Mouse (Mus musculus) ES-E14 (cell line): ENCODE measurements around the gene Olfr569. TPM values are rescaled to one million over a fixed set of nuclear protein-coding genes. Genes with fewer than 3 reads are reported as not detected.

Experiments used
- DNase-seq: peaks from one replicate; pipeline ENCODE4 v3.0.0-alpha.2; 2013; ENCODE audit warnings: low read depth, low spot score
- H3K27ac ChIP-seq: 2 replicates; pipeline ENCODE4 v1.5.1; 2012; ENCODE audit warnings: low read depth, mild to moderate bottlenecking, low read length, moderate library complexity, mixed read lengths; ENCODE audit not compliant: poor library complexity, insufficient read depth, severe bottlenecking
- H3K36me3 ChIP-seq: 2 replicates; pipeline ENCODE4 v1.6.1; 2012; ENCODE audit warnings: mild to moderate bottlenecking, low read length, moderate library complexity, mixed read lengths; ENCODE audit not compliant: control insufficient read depth, poor library complexity, insufficient read depth, severe bottlenecking
- H3K4me1 ChIP-seq, 2 experiments: fragments of 150-350 bp in 1 of 2; sonication (generic) in 1 of 2; 2 replicates each; pipeline ENCODE4 v1.6.1; 2012; ENCODE audit warnings: low read length in 2 of 2, mild to moderate bottlenecking in 1 of 2, mixed read lengths in 1 of 2; ENCODE audit not compliant: control insufficient read depth in 2 of 2, insufficient read depth in 2 of 2, poor library complexity in 1 of 2
- H3K4me3 ChIP-seq, 2 experiments: fragments of 150-350 bp in 1 of 2; sonication (generic) in 1 of 2; 2 replicates each; pipeline ENCODE4 v1.5.1; 2012; ENCODE audit warnings: low read length in 2 of 2, low read depth in 1 of 2, mild to moderate bottlenecking in 1 of 2, mixed read lengths in 1 of 2; ENCODE audit not compliant: insufficient read depth in 1 of 2, poor library complexity in 1 of 2, severe bottlenecking in 1 of 2
- H3K9ac ChIP-seq: 2 replicates; pipeline ENCODE4 v1.6.1; 2012; ENCODE audit warnings: low read depth, mild to moderate bottlenecking, low read length, mixed read lengths; ENCODE audit not compliant: poor library complexity, insufficient read depth, severe bottlenecking
- H3K9me3 ChIP-seq: fragments of 150-350 bp; sonication (generic); 2 replicates; pipeline ENCODE4 v1.6.1; 2012; ENCODE audit warnings: low read depth, mild to moderate bottlenecking, low read length; ENCODE audit not compliant: control insufficient read depth, insufficient read depth
- CHD2 ChIP-seq: IDR thresholded peaks from 2 replicates; pipeline ENCODE4 v1.6.1; 2014; ENCODE audit warnings: mild to moderate bottlenecking, low read depth, low read length, inconsistent platforms
- HCFC1 ChIP-seq: IDR thresholded peaks from 2 replicates; pipeline ENCODE4 v1.6.1; 2012; ENCODE audit warnings: low read length, inconsistent platforms, borderline replicate concordance; ENCODE audit not compliant: insufficient read depth
- MAFK ChIP-seq: IDR thresholded peaks from 2 replicates; pipeline ENCODE4 v1.6.1; 2014; ENCODE audit warnings: mild to moderate bottlenecking, low read depth, low read length, inconsistent platforms; ENCODE audit not compliant: insufficient read depth
- ZC3H11A ChIP-seq: IDR thresholded peaks from 2 replicates; pipeline ENCODE4 v1.6.1; 2012; ENCODE audit warnings: low read depth, mild to moderate bottlenecking, inconsistent platforms, low read length, borderline replicate concordance
- ZNF384 ChIP-seq: IDR thresholded peaks from 2 replicates; pipeline ENCODE4 v1.6.1; 2012; ENCODE audit warnings: low read depth, low read length, inconsistent platforms
- in situ Hi-C, 2 experiments: fragments of 600-800 bp; cut with MboI; formaldehyde crosslinking; loops; one replicate each; pipeline ENCODE4 v1.15.1; 2025; ENCODE audit warnings: low sequenced_read_pairs in 2 of 2, inconsistent platforms in 1 of 2; ENCODE audit not compliant: unreplicated experiment in 2 of 2
- total RNA-seq: library from RNA; depleted of rRNA; stranded (reverse); fragments of 300-350 nt; gene quantifications from 2 replicates; pipeline ENCODE4 v1.2.3, GENCODE M21; 2012

The Olfr569 gene
- total RNA-seq, 1 experiment, result not detected

DNA sequence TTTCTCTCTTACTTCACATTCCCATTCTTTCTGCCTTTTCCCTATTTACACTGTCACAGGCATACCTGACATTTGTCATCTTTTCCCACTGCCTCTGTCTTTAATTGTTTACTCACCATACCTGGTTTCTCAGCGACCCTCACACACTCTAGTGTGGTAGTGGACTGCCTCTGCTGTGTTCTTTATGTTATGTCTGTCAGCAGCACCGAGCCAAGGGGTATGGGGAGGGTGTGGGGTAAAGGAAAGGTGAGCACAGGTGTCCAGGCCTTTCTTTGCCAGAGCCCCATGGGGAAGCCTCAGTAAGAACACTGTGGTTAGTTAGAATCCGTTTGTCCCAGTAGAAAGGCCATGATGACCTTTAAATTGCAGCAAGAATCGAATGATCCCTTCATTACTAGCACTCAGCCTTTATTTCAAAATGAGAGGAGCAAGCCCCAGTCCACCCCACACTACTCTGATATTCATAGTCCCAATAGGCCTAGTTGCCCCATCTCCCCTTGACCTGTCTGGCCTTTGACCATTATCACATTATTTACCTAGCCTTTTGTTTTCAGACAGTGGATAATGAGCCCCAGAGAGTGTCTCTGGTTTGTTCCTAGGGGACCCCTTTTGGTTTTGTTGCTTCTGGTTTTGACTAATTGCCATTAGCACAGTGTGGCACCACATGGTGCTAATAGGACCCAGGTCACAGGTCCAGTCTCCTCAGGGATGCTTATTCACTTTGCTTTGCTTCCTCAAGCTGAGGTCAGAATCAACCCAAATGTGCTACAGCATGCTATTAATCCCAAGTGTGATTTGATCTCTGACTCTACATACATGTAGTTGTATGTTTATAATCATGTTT is 26.6 kb upstream of the Olfr569 start, which contains the start of gene Olfr571:
Gene Olfr571 (minus strand): TSS at position 505 of the 844 bp plus-strand sequence.
- no peak within 1 kb of the TSS for H3K9ac ChIP-seq
- DNase-seq, result no peak
- H3K27ac ChIP-seq, result no peak within 1 kb of the TSS
- TF ChIP-seq MAFK (no peak), ZNF384 (no peak), ZC3H11A (no peak), CHD2 (no peak), HCFC1 (no peak)
- H3K9me3 ChIP-seq, result no peaks in the 10 kb centered on the region
- H3K36me3 ChIP-seq, result no peaks in the 10 kb centered on the region
- H3K4me1 ChIP-seq, result no peaks in the 10 kb centered on the region
- no peak within 1 kb of the TSS for H3K4me3 ChIP-seq
- in situ Hi-C loops, result loop anchor here (10.0 to 25.0 kb wide), 2 partner anchors 405 to 412 kb away; no protein-coding TSS in a partner anchor

GRCm38 (mm10) chr7:102916405-102916804 is 25.7 kb upstream of the Olfr569 start:
- no peak for TF ChIP-seq HCFC1
- no peak for TF ChIP-seq ZNF384
- TF ChIP-seq CHD2, result no peak
- no peak for TF ChIP-seq MAFK
- TF ChIP-seq ZC3H11A, result no peak
- Histone ChIP-seq H3K27ac (no peak overlapping the region), H3K4me1 (no peaks in the 10 kb centered on the region), H3K36me3 (no peaks in the 10 kb centered on the region), H3K9me3 (no peaks in the 10 kb centered on the region), H3K9ac (no peak overlapping the region), H3K4me3 (no peak overlapping the region)
- no peak for DNase-seq
- in situ Hi-C loops, result loop anchor here (10.0 to 25.0 kb wide), 2 partner anchors 404 to 412 kb away; no protein-coding TSS in a partner anchor

DNA sequence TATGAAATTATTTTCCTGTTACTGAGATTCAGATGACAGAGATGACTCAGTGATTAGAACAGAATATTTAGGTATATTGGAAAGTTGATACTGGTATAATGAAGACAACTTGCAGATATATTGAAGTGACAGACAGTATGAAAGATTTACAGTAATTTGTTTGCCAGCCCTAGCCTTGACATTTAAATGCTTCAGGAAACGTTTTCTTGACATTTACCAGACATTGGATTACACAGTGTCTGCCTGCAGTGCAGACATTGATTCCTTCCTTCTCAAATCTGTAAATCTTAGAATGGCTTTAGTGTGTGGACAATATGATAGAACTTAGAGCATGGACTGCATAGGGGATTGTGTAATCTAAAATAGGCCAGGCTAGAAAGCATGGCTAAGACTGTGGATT is 24.6 kb upstream of the Olfr569 start:
- Histone ChIP-seq H3K27ac (no peak overlapping the region), H3K36me3 (no peaks in the 10 kb centered on the region), H3K4me3 (no peak overlapping the region), H3K9ac (no peak overlapping the region), H3K4me1 (no peaks in the 10 kb centered on the region), H3K9me3 (no peaks in the 10 kb centered on the region)
- TF ChIP-seq MAFK (no peak), ZNF384 (no peak), CHD2 (no peak), ZC3H11A (no peak), HCFC1 (no peak)
- in situ Hi-C loops, result loop anchor here (10.0 to 25.0 kb wide), 2 partner anchors 403 to 410 kb away; no protein-coding TSS in a partner anchor
- no peak for DNase-seq

DNA sequence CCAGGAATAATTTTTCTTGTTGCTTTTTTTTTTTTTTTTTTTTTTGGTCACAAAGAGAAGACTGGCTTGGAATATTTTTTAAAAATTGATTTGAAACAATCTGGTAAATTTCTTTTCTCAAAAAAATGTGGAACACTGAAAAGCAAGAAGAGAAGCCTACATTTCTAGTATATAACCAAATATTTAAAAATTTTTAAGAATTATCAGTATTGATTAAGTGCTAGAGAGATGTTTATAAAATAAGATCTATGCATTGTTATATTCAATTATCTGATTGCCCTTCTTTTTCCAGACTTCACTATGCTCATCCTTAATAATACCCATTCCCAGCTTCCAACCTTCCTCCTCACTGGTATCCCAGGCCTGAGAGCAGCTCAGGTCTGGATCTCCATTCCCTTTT is 13.9 kb downstream of the Olfr569 start, which contains the start of gene Olfr568:
Gene Olfr568 (plus strand): TSS at position 301 of the 400 bp plus-strand sequence.
- DNase-seq, result no peak
- no peaks in the 10 kb centered on the region for H3K9me3 ChIP-seq
- no peak within 1 kb of the TSS for H3K9ac ChIP-seq
- H3K36me3 ChIP-seq, result no peaks in the 10 kb centered on the region
- TF ChIP-seq ZC3H11A (no peak), HCFC1 (no peak), CHD2 (no peak), ZNF384 (no peak), MAFK (no peak)
- H3K4me1 ChIP-seq, result no peaks in the 10 kb centered on the region
- in situ Hi-C loops, result no loop called here
- no peak within 1 kb of the TSS for H3K27ac ChIP-seq
- no peak within 1 kb of the TSS for H3K4me3 ChIP-seq
